Mouse (Mus musculus): ENCODE data around the gene Rabep1. TPM values are rescaled to one million over a fixed set of nuclear protein-coding genes. Genes with fewer than 3 reads are reported as not detected.
A peak's percentile ranks its signal among the peaks of the same experiment; 100 is the strongest.

Gene Rabep1
- polyA plus RNA-seq, 1 experiment from 2014 or later: 39.6 TPM

DNA sequence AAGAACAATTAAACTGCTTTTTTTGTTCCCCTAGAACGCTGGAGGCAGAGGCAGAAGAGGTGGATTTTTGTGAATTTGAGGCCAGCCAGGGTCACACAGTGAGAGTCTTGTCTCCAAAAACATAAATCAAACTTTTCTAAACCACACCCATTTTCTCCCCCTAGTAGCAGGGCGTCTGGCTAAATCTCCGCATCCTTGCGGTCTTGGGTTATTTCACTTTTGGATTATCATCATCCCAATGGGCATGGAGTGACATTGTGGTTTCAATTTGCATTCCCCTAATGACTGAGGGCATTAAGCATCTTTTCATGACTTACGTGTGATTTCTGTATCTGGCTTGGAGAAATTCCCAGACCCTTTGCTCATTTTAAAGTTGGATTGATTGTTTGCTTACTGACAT lies 86.9 kb downstream of the Rabep1 start:
- Histone ChIP-seq H3K4me1 (no peaks in the 10 kb centered on the region), H3K27me3 (replicated peaks; ENCODE audit: low read depth, poor library complexity, severe bottlenecking) (no peaks in the 10 kb centered on the region), H3K9me3 (no peaks in the 10 kb centered on the region), H3K27ac (replicated peaks) (no peak overlapping the region), H3K4me3 (no peak overlapping the region), H3K36me3 (replicated peaks) (peaks cover 81% of the 10 kb centered on the region)
- WGBS: 93% methylated on average over 5 of the region's 5 CpGs
- no peak for DNase-seq (ENCODE audit: low spot score)

DNA sequence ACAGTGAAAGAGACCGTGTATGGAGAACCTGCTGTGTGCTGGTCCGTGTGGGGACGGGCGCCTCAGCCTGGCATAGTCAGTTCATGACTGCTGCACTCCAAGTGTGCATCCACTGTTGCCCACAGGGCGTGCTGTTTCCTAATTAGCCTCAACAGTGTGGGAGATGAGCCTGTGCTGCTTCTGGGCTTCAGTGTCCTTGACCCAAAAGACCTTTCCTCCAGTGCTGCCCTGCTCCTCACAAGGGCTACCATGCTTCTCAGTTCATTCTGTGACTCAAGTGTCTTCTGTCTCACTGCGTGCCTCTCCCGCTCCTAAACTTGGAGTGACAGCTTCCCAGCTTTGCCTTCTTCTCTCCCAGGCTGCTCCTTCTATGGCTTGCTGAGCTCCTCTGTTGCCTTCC lies 90.7 kb downstream of the Rabep1 start:
- H3K4me3 ChIP-seq: no peak overlapping the region
- H3K9me3 ChIP-seq: no peaks in the 10 kb centered on the region
- no peaks in the 10 kb centered on the region for H3K4me1 ChIP-seq
- no peaks in the 10 kb centered on the region for H3K27me3 ChIP-seq (replicated peaks; ENCODE audit: low read depth, poor library complexity, severe bottlenecking)
- no peak overlapping the region for H3K27ac ChIP-seq (replicated peaks)
- peaks cover 88% of the 10 kb centered on the region for H3K36me3 ChIP-seq (replicated peaks)
- no peak for DNase-seq (ENCODE audit: low spot score)
- WGBS: 92% methylated on average over 7 of the region's 7 CpGs

DNA sequence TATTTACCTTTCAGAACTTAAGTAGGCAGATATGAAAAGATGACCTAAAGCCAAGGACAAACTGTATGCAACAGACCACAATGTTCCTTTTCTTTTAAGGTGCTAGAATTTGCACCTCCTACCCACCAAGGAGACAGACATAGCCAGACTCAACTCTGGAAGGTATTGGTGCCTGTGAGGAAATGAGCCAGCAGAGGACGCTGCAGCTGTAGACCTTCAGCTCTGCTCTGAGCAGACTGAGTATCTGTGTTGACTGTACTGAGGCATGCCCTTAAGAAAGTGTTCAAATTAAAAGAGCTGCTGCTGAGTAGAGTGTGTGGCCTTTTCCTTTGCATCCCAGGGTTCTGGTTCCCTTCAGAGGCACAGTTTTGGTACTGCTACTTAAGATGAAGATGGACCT lies 98.0 kb downstream of the Rabep1 start:
- DNase-seq (ENCODE audit: low spot score): no peak
- 92% methylated on average over 1 of the region's 1 CpGs for WGBS
- H3K9me3 ChIP-seq: no peaks in the 10 kb centered on the region

DNA sequence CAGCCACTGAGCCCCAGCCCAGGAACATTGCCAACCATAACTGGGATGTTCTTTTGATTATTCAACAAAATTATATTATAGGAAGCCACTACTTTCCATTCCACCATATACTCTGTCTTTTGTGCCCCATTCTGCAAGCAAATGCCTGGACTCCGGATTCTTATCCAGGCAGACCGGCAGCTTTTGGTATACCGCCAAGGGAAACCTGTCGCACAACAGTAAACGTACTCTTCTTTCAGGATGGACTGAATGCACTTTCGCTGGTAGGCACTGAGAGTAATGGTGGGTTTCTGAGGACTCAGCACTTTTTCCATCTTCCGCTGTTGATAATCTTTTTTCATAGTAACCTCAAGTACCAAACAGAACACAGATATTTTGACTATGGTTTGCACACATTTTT lies 99.1 kb downstream of the Rabep1 start:
- no peaks in the 10 kb centered on the region for H3K9me3 ChIP-seq
- no peaks in the 10 kb centered on the region for H3K27me3 ChIP-seq (replicated peaks; ENCODE audit: low read depth, poor library complexity, severe bottlenecking)
- no peak overlapping the region for H3K4me3 ChIP-seq
- peaks cover 100% of the 10 kb centered on the region for H3K36me3 ChIP-seq (replicated peaks)
- no peak overlapping the region for H3K27ac ChIP-seq (replicated peaks)
- WGBS: 94% methylated on average over 7 of the region's 7 CpGs
- no peak for DNase-seq (ENCODE audit: low spot score)
- H3K4me1 ChIP-seq: no peaks in the 10 kb centered on the region

More for the DNA sequence above, 98.0 kb downstream of the Rabep1 start:
- Histone ChIP-seq H3K4me3 (no peak overlapping the region), H3K27ac (replicated peaks) (no peak overlapping the region), H3K4me1 (no peaks in the 10 kb centered on the region), H3K36me3 (replicated peaks) (peaks cover 100% of the 10 kb centered on the region), H3K27me3 (replicated peaks; ENCODE audit: low read depth, poor library complexity, severe bottlenecking) (no peaks in the 10 kb centered on the region)

DNA sequence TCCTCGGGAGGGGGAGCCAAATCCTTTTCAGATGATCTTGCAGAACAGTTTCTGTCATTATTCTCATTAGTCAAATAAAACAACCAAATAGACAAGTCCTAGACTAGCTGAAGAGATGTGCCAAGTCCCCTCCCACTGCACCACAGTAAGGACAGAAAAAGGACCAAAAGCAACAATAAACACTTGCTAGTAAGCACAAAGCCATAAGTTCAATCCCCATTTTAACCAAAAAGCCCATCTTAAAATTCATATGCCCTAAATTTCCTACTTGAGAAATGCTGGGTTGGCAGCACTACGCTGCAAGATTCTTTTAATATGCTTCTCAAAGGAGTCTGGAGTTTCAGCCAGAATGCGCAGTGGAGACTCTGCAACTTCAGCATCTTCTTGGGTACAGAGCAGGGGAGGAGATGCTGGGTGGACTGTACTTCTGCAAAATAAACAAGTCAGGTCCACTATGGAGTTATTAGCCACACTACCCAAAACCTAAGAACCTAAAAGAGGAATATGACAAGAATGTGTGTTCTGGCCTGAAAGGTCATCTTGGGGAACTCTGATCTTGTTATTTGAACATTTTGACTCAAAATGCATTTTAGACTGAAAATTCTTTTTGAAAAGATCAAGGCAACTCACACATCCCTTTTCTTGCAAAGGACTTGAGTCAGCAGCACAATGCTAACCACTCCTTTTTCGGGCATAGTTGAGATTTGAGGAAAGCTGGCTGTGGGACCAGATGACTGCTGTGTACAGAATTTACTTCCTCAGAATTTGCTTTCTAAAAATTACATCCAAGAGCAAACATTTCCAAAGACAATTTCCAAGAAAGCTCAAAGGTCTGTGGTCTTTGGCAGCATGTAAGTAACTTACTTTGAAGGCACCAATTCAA lies 100.6 kb downstream of the Rabep1 start:
- no peaks in the 10 kb centered on the region for H3K27me3 ChIP-seq (replicated peaks; ENCODE audit: low read depth, poor library complexity, severe bottlenecking)

DNA sequence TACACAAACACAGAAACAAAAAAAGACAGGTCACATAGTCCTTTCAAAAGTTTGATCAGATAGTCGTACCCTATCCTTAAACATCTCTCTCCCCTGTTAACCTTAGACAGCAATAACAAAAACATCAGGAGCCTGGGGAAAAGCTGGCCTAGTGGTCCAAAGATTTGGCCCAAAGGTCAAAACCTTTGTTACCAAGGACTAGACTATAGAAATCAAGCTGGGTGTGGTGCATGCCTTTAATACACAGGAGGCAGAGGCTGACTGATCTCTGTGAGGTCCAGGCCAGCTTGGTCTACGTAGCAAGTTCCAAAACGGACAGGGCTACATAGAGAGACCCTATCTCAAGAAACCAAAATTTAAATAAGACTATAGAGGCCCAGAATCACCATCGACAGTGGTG lies 110.1 kb downstream of the Rabep1 start:
- peaks cover 99% of the 10 kb centered on the region for H3K36me3 ChIP-seq (replicated peaks)
- 91% methylated on average over 4 of the region's 4 CpGs for WGBS
- DNase-seq (ENCODE audit: low spot score): no peak
- H3K4me1 ChIP-seq: no peaks in the 10 kb centered on the region
- no peak overlapping the region for H3K4me3 ChIP-seq
- H3K9me3 ChIP-seq: no peaks in the 10 kb centered on the region
- no peaks in the 10 kb centered on the region for H3K27me3 ChIP-seq (replicated peaks; ENCODE audit: low read depth, poor library complexity, severe bottlenecking)
- no peak overlapping the region for H3K27ac ChIP-seq (replicated peaks)

More for the DNA sequence above, 100.6 kb downstream of the Rabep1 start:
- Histone ChIP-seq H3K4me1 (no peaks in the 10 kb centered on the region), H3K9me3 (no peaks in the 10 kb centered on the region), H3K36me3 (replicated peaks) (peaks cover 100% of the 10 kb centered on the region), H3K27ac (replicated peaks) (no peak overlapping the region), H3K4me3 (no peak overlapping the region)
- DNase-seq (ENCODE audit: low spot score): no peak
- 94% methylated on average over 4 of the region's 4 CpGs for WGBS

DNA sequence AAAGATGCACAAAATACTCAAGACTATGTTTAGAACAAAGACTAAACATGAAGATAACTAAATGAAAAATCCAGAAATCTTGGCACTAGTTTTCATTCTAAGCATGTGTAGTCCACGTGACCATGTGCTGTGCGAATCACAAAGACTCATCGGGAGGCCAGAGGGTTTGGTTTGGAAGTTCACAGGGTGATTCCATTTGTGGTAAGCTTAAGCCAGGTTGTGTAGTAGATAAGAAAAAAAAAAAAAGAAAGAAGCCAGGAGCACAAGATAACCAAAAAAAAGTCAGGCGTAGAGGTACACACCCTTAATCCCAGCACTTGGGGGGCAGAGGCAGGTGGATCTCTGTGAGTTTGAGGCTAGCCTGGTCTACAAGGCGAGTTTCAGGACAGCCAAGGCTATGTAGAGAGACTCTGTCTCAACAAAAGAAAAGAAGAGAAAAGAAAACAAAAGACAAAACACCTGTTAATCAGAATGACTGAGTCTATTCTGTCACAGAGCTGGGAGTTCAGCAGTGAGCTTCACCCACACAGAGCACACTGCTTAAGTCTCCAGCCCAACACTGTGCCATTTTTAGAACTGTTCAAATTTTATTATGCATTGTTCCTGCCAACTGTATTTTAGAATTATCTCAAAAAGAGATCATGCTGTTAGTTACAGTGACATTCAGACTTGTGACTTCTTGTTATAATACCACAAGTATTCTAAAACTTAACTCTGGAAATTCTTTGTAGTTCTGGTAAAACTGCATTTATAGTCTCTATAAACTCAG lies 116.4 kb downstream of the Rabep1 start:
- Histone ChIP-seq H3K27me3 (replicated peaks; ENCODE audit: low read depth, poor library complexity, severe bottlenecking) (no peaks in the 10 kb centered on the region), H3K4me3 (no peak overlapping the region), H3K27ac (replicated peaks) (no peak overlapping the region), H3K4me1 (no peaks in the 10 kb centered on the region), H3K9me3 (no peaks in the 10 kb centered on the region), H3K36me3 (replicated peaks) (peaks cover 99% of the 10 kb centered on the region)
- no peak for DNase-seq (ENCODE audit: low spot score)
- WGBS: 90% methylated on average over 5 of the region's 5 CpGs

DNA sequence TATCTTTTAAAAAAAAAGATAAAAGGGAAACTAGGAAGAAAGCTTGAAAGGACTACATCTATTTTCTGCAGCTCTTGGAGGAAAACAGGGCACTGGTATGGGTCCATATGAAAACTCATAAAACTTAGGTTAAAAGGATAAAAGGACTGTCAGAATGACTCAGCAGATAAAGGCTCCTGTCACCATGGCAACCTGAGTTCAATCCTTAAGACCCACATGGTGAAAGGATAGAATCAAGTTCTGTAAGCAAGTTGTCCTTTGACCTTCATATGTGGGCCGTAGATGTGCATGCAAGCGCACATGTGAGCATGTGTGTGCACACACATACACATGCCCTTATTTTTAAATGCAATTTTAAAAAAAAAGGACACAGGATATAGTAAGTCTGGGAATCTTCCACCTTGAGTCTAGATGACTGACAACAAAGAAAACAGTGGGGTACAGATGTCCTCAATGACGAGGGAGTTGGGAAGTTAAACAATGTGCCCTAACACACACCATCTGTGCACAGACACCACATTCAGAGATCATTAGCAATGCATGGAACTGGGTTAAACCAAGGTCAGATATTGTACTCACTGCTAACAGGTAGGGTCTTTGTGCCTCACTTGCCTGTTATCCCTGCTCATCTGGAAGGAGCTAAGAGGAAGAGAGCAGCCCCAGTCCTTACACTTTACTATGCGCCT lies 119.8 kb downstream of the Rabep1 start:
- Histone ChIP-seq H3K27me3 (replicated peaks; ENCODE audit: low read depth, poor library complexity, severe bottlenecking) (no peaks in the 10 kb centered on the region), H3K4me3 (no peak overlapping the region), H3K4me1 (peaks cover 13% of the 10 kb centered on the region), H3K36me3 (replicated peaks) (peaks cover 79% of the 10 kb centered on the region), H3K27ac (replicated peaks) (no peak overlapping the region), H3K9me3 (no peaks in the 10 kb centered on the region)
- no peak for DNase-seq (ENCODE audit: low spot score)
- 83% methylated on average over 4 of the region's 4 CpGs for WGBS

DNA sequence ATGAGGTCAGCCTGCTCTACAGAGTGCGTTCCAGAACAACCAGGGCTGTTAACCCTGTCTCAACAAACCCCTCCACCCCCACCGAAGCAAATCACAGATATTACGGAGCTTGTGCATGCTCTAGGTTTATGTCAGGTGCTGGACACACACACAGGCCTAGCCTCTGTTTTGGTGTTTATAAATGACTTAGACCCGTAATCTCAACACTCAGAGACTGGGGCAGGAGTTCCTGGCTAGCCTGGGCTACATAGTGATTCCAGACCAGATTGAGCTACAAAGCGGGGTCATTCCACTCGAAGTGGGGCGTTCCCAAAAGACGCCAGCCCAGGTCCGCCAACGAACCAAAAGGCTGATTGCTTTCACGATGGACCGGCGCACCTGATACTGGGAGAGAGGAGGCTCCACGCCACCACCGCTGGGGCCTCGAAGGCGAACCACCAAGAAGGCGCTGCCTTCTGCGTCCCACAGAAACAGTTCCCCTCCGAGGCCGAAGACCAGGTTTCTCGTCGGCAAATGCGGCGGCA lies 124.8 kb downstream of the Rabep1 start:
- under 1% methylated on average over 25 of the region's 25 CpGs for WGBS
- Histone ChIP-seq H3K27me3 (replicated peaks; ENCODE audit: low read depth, poor library complexity, severe bottlenecking) (no peaks in the 10 kb centered on the region), H3K9me3 (no peaks in the 10 kb centered on the region), H3K36me3 (replicated peaks) (peaks cover 53% of the 10 kb centered on the region), H3K27ac (replicated peaks) (peak overlapping the region; percentile 96), H3K4me1 (peaks cover 21% of the 10 kb centered on the region), H3K4me3 (peak overlapping the region; percentile 92)
- no peak for DNase-seq (ENCODE audit: low spot score)

DNA sequence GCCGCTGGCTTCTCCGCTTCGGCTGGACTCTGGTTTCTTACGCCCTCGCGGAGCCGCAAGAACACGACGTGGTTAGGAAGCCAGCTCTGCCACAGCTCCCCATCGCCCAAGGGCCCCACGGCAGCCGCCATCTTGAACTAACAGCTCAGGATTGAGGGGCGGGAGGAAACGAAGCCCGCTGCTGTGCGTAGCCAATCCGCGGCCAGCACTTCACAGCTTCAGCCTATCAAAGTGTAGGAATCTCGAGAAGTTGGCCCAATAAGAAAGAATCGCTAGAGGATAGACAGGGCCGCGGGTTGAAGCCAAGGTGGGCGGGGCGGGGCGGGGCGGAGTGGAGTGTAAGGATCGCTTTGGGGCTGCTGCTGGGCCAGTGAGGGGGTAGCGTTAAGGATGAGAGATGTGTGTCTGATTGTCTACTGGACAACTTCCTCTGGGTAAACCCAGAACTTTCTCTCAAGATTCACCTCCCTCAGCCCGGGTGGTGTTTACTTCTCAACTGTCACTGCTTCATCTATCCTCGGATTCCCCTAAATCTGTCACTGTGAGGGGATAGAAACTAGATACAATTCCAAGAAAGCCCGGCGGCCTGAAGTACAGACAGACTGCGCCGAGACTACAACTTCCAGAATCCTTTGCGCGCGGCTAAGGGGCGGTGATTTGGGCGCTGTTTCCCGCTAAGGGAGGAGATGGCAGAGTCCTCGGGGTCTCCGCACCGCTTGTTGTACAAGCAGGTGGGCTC lies 125.4 kb downstream of the Rabep1 start, which contains the start of the genes Nup88 and Rpain:
Gene Nup88, minus strand, starts transcription at position 153 of the 739 bp plus-strand sequence.
Gene Rpain, plus strand, starts transcription at position 393 of the 739 bp plus-strand sequence.
- peaks cover 21% of the 10 kb centered on the region for H3K4me1 ChIP-seq
- under 1% methylated on average over 43 of the region's 43 CpGs for WGBS
- H3K36me3 ChIP-seq (replicated peaks): peaks cover 53% of the 10 kb centered on the region
- H3K4me3 ChIP-seq: peak within 1 kb of the TSS; percentile 92
- peak within 1 kb of the TSS; percentile 96 for H3K27ac ChIP-seq (replicated peaks)
- DNase-seq (ENCODE audit: low spot score): peak; percentile 97
- no peaks in the 10 kb centered on the region for H3K9me3 ChIP-seq
- no peaks in the 10 kb centered on the region for H3K27me3 ChIP-seq (replicated peaks; ENCODE audit: low read depth, poor library complexity, severe bottlenecking)

DNA sequence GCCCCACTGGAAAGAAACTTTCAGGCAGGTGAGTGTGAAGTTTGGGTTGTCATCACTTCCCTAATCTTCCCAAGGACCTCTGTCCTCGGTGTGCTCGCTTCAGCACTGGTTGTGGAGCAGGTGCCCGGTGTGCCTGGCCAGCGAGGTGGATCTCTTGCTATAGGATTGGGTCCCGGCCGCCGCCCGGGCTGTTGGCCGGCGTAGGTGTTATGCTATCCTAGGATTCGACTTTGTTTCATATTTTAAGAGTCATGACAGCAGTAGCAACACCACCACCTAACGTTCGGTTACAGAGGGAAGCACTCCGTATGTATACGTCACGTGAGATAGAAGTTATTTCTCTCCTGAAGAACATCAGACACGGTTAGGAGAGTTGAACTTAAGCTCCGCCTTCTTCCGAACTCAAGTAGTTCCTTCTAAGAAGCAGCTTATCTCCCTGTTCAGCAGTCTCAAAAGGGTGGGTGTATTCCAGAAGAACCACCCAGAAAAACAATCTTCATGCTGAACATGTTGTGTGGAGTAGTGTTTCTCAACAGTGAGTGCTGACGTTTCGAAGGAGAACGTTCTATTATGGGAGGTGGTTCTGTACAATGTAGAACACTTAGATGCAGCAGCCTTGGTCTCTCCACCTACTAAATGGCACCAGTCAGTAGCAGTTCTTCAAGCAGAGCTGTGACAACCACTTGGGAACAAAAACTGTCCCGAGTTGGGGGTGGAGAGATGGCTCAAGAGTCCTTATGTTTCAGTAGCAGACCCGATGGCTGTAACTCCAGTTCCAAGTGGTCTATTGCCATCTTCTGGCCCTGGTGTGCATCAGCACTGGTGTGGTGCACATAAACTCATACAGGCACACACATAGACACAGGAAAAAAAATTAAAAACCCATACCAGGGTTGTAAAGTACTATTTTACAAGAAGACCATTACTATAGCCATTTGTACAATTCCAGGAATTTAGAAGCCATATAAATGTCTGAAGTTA lies 126.3 kb downstream of the Rabep1 start:
- H3K27me3 ChIP-seq (replicated peaks; ENCODE audit: low read depth, poor library complexity, severe bottlenecking): no peaks in the 10 kb centered on the region
- no peak for DNase-seq (ENCODE audit: low spot score)
- no peaks in the 10 kb centered on the region for H3K9me3 ChIP-seq
- H3K36me3 ChIP-seq (replicated peaks): peaks cover 53% of the 10 kb centered on the region
- whole genome bisulfite sequencing: 20% methylated on average over 24 of the region's 24 CpGs
- H3K4me1 ChIP-seq: peaks cover 21% of the 10 kb centered on the region
- H3K4me3 ChIP-seq: peak overlapping the region; percentile 92
- peak overlapping the region; percentile 96 for H3K27ac ChIP-seq (replicated peaks)

Measured in embryonic facial prominence, embryonic 10.5 days (tissue).